Mouse (Mus musculus): ENCODE measurements around the gene Defb15. TPM values are rescaled to one million over a fixed set of nuclear protein-coding genes. Genes with fewer than 3 reads are reported as not detected.
"Not testable (repeated sequence)": the region's sequence is repeated elsewhere in the genome, so short reads cannot be mapped to it uniquely, and the experiment has no call there.

Gene Defb15
- total and polyA plus RNA-seq, 3 experiments, result not detected

DNA sequence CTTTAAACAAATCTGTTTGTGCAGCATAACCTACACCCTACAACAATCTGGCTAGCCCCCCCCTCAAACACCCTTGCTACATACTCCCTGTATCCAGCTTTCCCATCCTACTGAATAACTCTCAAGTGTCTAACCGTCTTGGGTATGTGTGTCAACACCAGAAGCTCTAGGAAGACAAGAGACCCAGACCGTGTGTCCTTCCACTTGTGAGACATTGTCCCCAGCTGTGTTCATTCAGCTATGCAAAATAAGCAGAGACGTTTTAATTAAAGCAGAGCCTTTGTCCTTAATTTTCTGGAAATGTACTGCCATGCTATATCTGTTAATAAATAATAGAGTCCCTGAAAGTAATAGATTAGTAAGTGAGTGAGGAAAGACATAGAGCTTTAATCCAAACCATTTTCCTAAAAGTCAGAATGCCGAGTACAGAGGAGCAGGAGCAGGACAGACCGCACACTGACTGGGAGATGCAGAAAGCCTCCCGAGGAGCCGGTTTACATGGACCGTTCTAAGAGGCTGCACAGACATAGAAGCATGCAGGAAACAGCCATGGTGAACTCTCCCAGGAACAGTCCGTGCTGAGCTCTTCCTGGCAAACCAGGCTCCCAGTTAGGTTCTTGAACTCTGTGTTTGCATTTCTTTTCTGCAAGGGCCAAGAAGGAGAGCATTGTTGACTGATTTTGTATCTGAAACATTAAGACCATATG, 15.0 kb upstream of the Defb15 start:
- no peaks in the 10 kb centered on the region for H3K36me3 ChIP-seq (ENCODE audit: control insufficient read depth in 1 of 2, insufficient read depth in 2 of 2, low read length in 2 of 2)
- H3K9ac ChIP-seq (ENCODE audit: control insufficient read depth, low read depth, low read length, poor library complexity, severe bottlenecking), result no peak overlapping the region
- H3K4me3 ChIP-seq (ENCODE audit: control insufficient read depth in 1 of 2, insufficient read depth in 1 of 2, low read depth in 2 of 2, low read length in 2 of 2), result no peak overlapping the region
- H3K27me3 ChIP-seq (ENCODE audit: control insufficient read depth in 1 of 2, insufficient read depth in 2 of 2, low read length in 2 of 2), result no peaks in the 10 kb centered on the region
- TF ChIP-seq RAD21 (IDR thresholded peaks at IDR 0.05; ENCODE audit: low read depth, low read length) (no peak), BHLHE40 (IDR thresholded peaks at IDR 0.05; ENCODE audit: borderline replicate concordance, low read depth, low read length) (no peak), MYB (IDR thresholded peaks at IDR 0.05; ENCODE audit: low read depth, low read length) (no peak), JUND (IDR thresholded peaks at IDR 0.05; ENCODE audit: low read depth, low read length) (no peak), POLR2AphosphoS5 (IDR thresholded peaks at IDR 0.05; ENCODE audit: borderline replicate concordance, low read depth, low read length) (no peak), ZC3H11A (IDR thresholded peaks at IDR 0.05; ENCODE audit: low read depth, low read length) (no peak), ZMIZ1 (IDR thresholded peaks at IDR 0.05; ENCODE audit: low read depth, low read length) (no peak), MEF2A (IDR thresholded peaks at IDR 0.05; ENCODE audit: extremely low read depth, insufficient replicate concordance, low read depth, low read length, poor library complexity, severe bottlenecking) (no peak), ZNF384 (IDR thresholded peaks at IDR 0.05; ENCODE audit: low read depth, low read length) (no peak), TBP (IDR thresholded peaks at IDR 0.05; ENCODE audit: low read depth, low read length) (no peak), UBTF (IDR thresholded peaks at IDR 0.05; ENCODE audit: borderline replicate concordance, insufficient read depth, low read depth, low read length) (no peak), MAZ (IDR thresholded peaks at IDR 0.05; ENCODE audit: low read depth, low read length) (no peak), MAFK (IDR thresholded peaks at IDR 0.05; ENCODE audit: borderline replicate concordance, low read depth, low read length) (no peak)
- H3K27ac ChIP-seq (ENCODE audit: control insufficient read depth, low read depth, low read length), result no peak overlapping the region
- no peaks in the 10 kb centered on the region for H3K79me2 ChIP-seq (ENCODE audit: control insufficient read depth, insufficient read depth, low read length, poor library complexity)
- H3K4me1 ChIP-seq (ENCODE audit: control insufficient read depth in 1 of 2, insufficient read depth in 2 of 2, low read length in 2 of 2), result no peaks in the 10 kb centered on the region
- H3K9me3 ChIP-seq (replicated peaks; ENCODE audit: insufficient read depth, low read length), result no peaks in the 10 kb centered on the region
- DNase-seq (ENCODE audit: low read depth, low spot score), result no peak

DNA sequence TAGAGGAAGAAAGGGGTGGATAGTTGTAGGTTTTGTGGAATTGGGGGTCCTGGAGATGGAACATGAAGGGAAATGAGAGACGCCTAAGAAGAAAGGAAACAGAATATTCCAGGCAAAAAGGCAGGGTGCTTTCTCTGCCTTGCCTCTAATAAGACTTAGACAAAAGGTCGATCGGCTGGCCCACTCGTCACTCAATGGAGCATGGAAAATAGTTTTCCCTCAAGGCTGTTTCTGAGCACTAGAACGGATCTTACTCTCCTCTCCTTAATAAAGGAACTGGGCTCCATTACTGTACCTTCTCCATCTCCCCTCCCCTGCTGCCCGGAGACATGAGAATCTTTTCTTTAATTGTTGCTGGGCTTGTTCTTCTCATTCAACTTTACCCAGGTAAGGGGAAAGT, 14.0 kb upstream of the Defb15 start, which contains the start of gene Defb13:
Gene Defb13 (plus strand): TSS at position 301 of the 400 bp plus-strand sequence.
- DNase-seq (ENCODE audit: low read depth, low spot score), result no peak
- Histone ChIP-seq H3K27me3 (ENCODE audit: control insufficient read depth in 1 of 2, insufficient read depth in 2 of 2, low read length in 2 of 2) (no peaks in the 10 kb centered on the region), H3K4me1 (ENCODE audit: control insufficient read depth in 1 of 2, insufficient read depth in 2 of 2, low read length in 2 of 2) (no peaks in the 10 kb centered on the region), H3K36me3 (ENCODE audit: control insufficient read depth in 1 of 2, insufficient read depth in 2 of 2, low read length in 2 of 2) (no peaks in the 10 kb centered on the region), H3K4me3 (ENCODE audit: control insufficient read depth in 1 of 2, insufficient read depth in 1 of 2, low read depth in 2 of 2, low read length in 2 of 2) (no peak within 1 kb of the TSS), H3K9ac (ENCODE audit: control insufficient read depth, low read depth, low read length, poor library complexity, severe bottlenecking) (no peak within 1 kb of the TSS), H3K79me2 (ENCODE audit: control insufficient read depth, insufficient read depth, low read length, poor library complexity) (no peaks in the 10 kb centered on the region), H3K9me3 (replicated peaks; ENCODE audit: insufficient read depth, low read length) (no peaks in the 10 kb centered on the region), H3K27ac (ENCODE audit: control insufficient read depth, low read depth, low read length) (no peak within 1 kb of the TSS)
- TF ChIP-seq UBTF (IDR thresholded peaks at IDR 0.05; ENCODE audit: borderline replicate concordance, insufficient read depth, low read depth, low read length), result no peak
- no peak for TF ChIP-seq BHLHE40 (IDR thresholded peaks at IDR 0.05; ENCODE audit: borderline replicate concordance, low read depth, low read length)
- TF ChIP-seq ZMIZ1 (IDR thresholded peaks at IDR 0.05; ENCODE audit: low read depth, low read length), result no peak

DNA sequence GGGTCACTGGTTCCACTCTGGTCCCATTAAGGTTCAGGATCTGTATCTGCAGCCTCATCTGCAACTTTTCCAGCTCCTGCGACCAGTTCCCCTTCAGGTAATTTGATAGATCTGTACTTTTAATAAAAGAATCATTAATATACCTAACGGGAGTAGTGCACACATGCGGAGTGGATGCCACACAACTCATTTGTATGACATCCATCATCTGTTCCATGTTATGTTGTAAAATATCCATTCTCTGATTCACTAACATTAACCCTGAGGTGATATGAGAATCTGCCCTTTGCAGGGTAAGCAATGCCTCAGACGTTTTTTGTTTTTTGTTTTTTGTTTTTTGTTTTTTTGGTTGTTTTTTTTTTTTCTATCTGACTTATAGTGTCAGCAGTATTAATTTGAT, 5.5 kb upstream of the Defb15 start, which contains the start of gene Defb35:
Gene Defb35 (plus strand): TSS at position 301 of the 400 bp plus-strand sequence.
- H3K27me3 ChIP-seq (ENCODE audit: control insufficient read depth in 1 of 2, insufficient read depth in 2 of 2, low read length in 2 of 2); H3K9ac ChIP-seq (ENCODE audit: control insufficient read depth, low read depth, low read length, poor library complexity, severe bottlenecking); H3K4me1 ChIP-seq (ENCODE audit: control insufficient read depth in 1 of 2, insufficient read depth in 2 of 2, low read length in 2 of 2); H3K79me2 ChIP-seq (ENCODE audit: control insufficient read depth, insufficient read depth, low read length, poor library complexity); DNase-seq (ENCODE audit: low read depth, low spot score); H3K9me3 ChIP-seq (replicated peaks; ENCODE audit: insufficient read depth, low read length); H3K4me3 ChIP-seq (ENCODE audit: control insufficient read depth in 1 of 2, insufficient read depth in 1 of 2, low read depth in 2 of 2, low read length in 2 of 2); H3K36me3 ChIP-seq (ENCODE audit: control insufficient read depth in 1 of 2, insufficient read depth in 2 of 2, low read length in 2 of 2); H3K27ac ChIP-seq (ENCODE audit: control insufficient read depth, low read depth, low read length): not testable (repeated sequence)

DNA sequence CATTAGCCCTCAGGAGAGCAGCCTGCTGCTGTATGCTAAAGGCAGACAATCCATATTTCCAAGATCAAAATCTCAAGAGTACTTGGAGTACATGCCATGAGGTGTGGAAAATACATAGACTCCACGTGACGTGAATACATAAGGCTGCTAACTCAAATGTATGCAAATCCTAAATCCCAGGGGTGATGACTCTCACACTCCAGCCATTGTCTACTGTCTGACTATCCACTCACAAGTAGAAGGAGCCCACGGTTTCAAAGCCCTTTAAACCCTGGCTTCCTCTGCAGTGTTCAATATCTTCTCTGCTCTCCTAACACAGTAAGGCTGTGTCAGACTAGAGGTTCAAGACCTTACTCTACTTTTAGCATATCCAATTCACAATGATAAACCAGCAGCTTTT, 1.8 kb downstream of the Defb15 start:
- H3K36me3 ChIP-seq (ENCODE audit: control insufficient read depth in 1 of 2, insufficient read depth in 2 of 2, low read length in 2 of 2); H3K9ac ChIP-seq (ENCODE audit: control insufficient read depth, low read depth, low read length, poor library complexity, severe bottlenecking); H3K9me3 ChIP-seq (replicated peaks; ENCODE audit: insufficient read depth, low read length); H3K27ac ChIP-seq (ENCODE audit: control insufficient read depth, low read depth, low read length); H3K79me2 ChIP-seq (ENCODE audit: control insufficient read depth, insufficient read depth, low read length, poor library complexity); DNase-seq (ENCODE audit: low read depth, low spot score); H3K4me3 ChIP-seq (ENCODE audit: control insufficient read depth in 1 of 2, insufficient read depth in 1 of 2, low read depth in 2 of 2, low read length in 2 of 2); H3K27me3 ChIP-seq (ENCODE audit: control insufficient read depth in 1 of 2, insufficient read depth in 2 of 2, low read length in 2 of 2); H3K4me1 ChIP-seq (ENCODE audit: control insufficient read depth in 1 of 2, insufficient read depth in 2 of 2, low read length in 2 of 2): not testable (repeated sequence)
